8 mouse cellular contexts compared by ENCODE assay signal in the genomic region with DNA sequence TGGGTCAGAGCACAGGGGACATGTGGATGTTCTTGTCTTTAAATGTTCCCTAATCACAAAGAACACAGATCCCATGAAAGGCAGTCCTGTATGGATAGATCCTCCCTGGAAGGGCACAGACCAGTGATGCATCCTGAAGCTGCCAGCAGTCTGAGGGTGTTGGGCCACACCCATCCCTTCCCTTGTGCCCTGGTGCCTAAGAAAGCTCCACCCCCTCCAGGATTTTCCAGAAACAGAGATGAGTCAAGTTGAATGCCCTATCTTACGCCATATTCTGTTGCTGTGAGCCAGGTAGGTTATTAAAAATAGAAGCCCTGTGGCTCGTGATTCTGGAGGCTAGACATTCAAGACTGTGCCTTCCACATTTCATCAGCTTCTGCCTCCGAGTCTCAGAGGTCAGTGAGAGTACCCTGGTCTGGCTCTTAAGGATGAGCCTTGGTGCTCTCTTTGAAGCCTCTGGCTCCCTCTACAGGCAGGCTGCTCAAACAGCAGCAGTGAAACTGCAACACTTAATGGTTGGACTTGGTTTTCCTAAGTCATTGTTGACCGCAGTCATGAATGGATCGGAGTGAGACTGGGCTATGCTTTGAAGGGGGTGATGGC. TPM values are rescaled to one million over a fixed set of nuclear protein-coding genes. Genes with fewer than 3 reads are reported as not detected.
A peak's percentile ranks its signal among the peaks of the same experiment; 100 is the strongest.
DNase-seq lines count a peak whose midpoint lies in the region; ATAC-seq and TF ChIP-seq lines count a peak whose summit lies in the region.

No protein-coding gene starts in this region.

- intact Hi-C loops in gastrocnemius, postnatal 14 days (cut with DNase I; ENCODE audit: low total_unique reads): no loop called here
- intact Hi-C loops in left cerebral cortex, postnatal 36 days (cut with DNase I): loop anchor here (5.0 kb wide), 1 partner anchor 42 kb away; no protein-coding TSS in a partner anchor

- no peak overlapping the region for H3K9ac ChIP-seq in limb, embryonic 11.5 days (ENCODE audit: low read length)

- DNase-seq in limb, embryonic 11.5 days (ENCODE audit: low spot score): peak; percentile 58
- DNase-seq in limb, embryonic 10.5 days (ENCODE audit: low spot score): no peak
- DNase-seq in Muller cell, postnatal 12 days (ENCODE audit: inconsistent ontology term): peak; percentile 68
- DNase-seq in cerebellum, adult 2 months: peak; percentile 68
- peak; percentile 61 for DNase-seq in gastrocnemius, postnatal 14 days
- peak; percentile 35 to 42 for DNase-seq in left cerebral cortex, postnatal 36 days (ENCODE audit: low spot score in 2 of 2)
- DNase-seq in retina, adult 2 months (ENCODE audit: low read depth, low spot score): peak; percentile 48

- H3K9me3 ChIP-seq in limb, embryonic 11.5 days (ENCODE audit: control insufficient read depth, low read length): no peaks in the 10 kb centered on the region
- H3K9me3 ChIP-seq in limb, embryonic 10.5 days (replicated peaks): no peaks in the 10 kb centered on the region

- H3K27ac ChIP-seq in limb, embryonic 11.5 days (replicated peaks; ENCODE audit: low read depth, low read length): no peak overlapping the region
- H3K27ac ChIP-seq in limb, embryonic 10.5 days: no peak overlapping the region
- H3K27ac ChIP-seq in cerebellum, adult 2 months (ENCODE audit: insufficient read depth, low read length): no peak overlapping the region

- ATAC-seq in limb, embryonic 11.5 days (ENCODE audit: insufficient number of reproducible peaks, low FRiP score, low TSS enrichment, low read depth): no peak
- no peak for ATAC-seq in frontal cortex, adult (ENCODE audit: low TSS enrichment)

- no peaks in the 10 kb centered on the region for H3K36me3 ChIP-seq in limb, embryonic 11.5 days (ENCODE audit: control insufficient read depth, insufficient read depth, low read length)
- H3K36me3 ChIP-seq in limb, embryonic 10.5 days: no peaks in the 10 kb centered on the region

- peak; percentile 82 for TF ChIP-seq CTCF in cerebellum, adult 2 months (IDR thresholded peaks at IDR 0.05; ENCODE audit: borderline replicate concordance, insufficient read depth, low read depth, low read length)

- H3K4me1 ChIP-seq in limb, embryonic 11.5 days (ENCODE audit: control insufficient read depth, insufficient read depth, low read length): peaks cover 8% of the 10 kb centered on the region
- H3K4me1 ChIP-seq in limb, embryonic 10.5 days: peaks cover 22% of the 10 kb centered on the region
- H3K4me1 ChIP-seq in cerebellum, adult 2 months (ENCODE audit: control insufficient read depth, insufficient read depth, low read length): peaks cover 4% of the 10 kb centered on the region

- 32% methylated on average over 5 of the region's 5 CpGs for WGBS in limb, embryonic 11.5 days
- 28% methylated on average over 5 of the region's 5 CpGs for WGBS in limb, embryonic 10.5 days
- WGBS in cerebellum, adult 2 months: 22% methylated on average over 5 of the region's 5 CpGs

- peaks cover 31% of the 10 kb centered on the region for H3K27me3 ChIP-seq in limb, embryonic 11.5 days (ENCODE audit: control insufficient read depth, insufficient read depth, low read length)
- H3K27me3 ChIP-seq in limb, embryonic 10.5 days (ENCODE audit: low read depth, poor library complexity, severe bottlenecking): peaks cover 46% of the 10 kb centered on the region
- H3K27me3 ChIP-seq in cerebellum, adult 2 months (ENCODE audit: control insufficient read depth, insufficient read depth, low read length): no peaks in the 10 kb centered on the region

- H3K4me2 ChIP-seq in limb, embryonic 11.5 days (ENCODE audit: low read depth, severe bottlenecking): no peak overlapping the region

- H3K4me3 ChIP-seq in limb, embryonic 11.5 days (ENCODE audit: low read depth, low read length): no peak overlapping the region
- H3K4me3 ChIP-seq in limb, embryonic 10.5 days: no peak overlapping the region
- no peak overlapping the region for H3K4me3 ChIP-seq in cerebellum, adult 2 months (replicated peaks; ENCODE audit: insufficient read depth, low read depth, low read length)

- no peak for TF ChIP-seq POLR2A in cerebellum, adult 2 months (IDR thresholded peaks at IDR 0.05; ENCODE audit: borderline replicate concordance, insufficient read depth, low read length)

RNA-seq across cellular contexts. Expression of gene Ablim2, which starts 2.4 kb away (rescaled TPM):
- 1.1 and 1.3 TPM in 2 replicates for polyA plus RNA-seq in limb, embryonic 11.5 days (2014; fragmentation: Nextera tagmentation; extraction: Ambion mirVana)
- 0.74 and 0.92 TPM in 2 replicates for polyA plus RNA-seq in limb, embryonic 10.5 days (2016; fragmentation: Nextera tagmentation; extraction: Ambion mirVana)
- polyA plus RNA-seq in cerebellum, adult 2 months (2012; rRNA removed): 89.2 and 99.9 TPM in 2 replicates
- total RNA-seq in gastrocnemius, postnatal 14 days (2021): 10 to 100 TPM; 36.0 to 41.7 TPM
- 100 to 1,000 TPM; 150 to 220 TPM for total RNA-seq in left cerebral cortex, postnatal 36 days (2021)

RNA-seq across cellular contexts. Expression of gene Sh3tc1, which starts 15.4 kb away (rescaled TPM):
- 2.3 and 4.1 TPM in 2 replicates for polyA plus RNA-seq in limb, embryonic 11.5 days (2014; fragmentation: Nextera tagmentation; extraction: Ambion mirVana)
- 4.9 and 6.6 TPM in 2 replicates for polyA plus RNA-seq in limb, embryonic 10.5 days (2016; fragmentation: Nextera tagmentation; extraction: Ambion mirVana)
- polyA plus RNA-seq in cerebellum, adult 2 months (2012; rRNA removed): 1.2 and 1.7 TPM in 2 replicates
- total RNA-seq in gastrocnemius, postnatal 14 days (2021): 1 to 10 TPM; 3.9 to 4.4 TPM
- 1 to 10 TPM; 3.0 to 3.3 TPM for total RNA-seq in left cerebral cortex, postnatal 36 days (2021)

Comparison
In these comparisons a context has a peak if more than half of its experiments do, and no peak if none do; other contexts are left out.
1. RNA of gene Ablim2, which starts 2.4 kb away (polyA plus RNA-seq): 89.2 to 99.9 TPM in cerebellum, adult 2 months; 1.1 to 1.3 TPM in limb, embryonic 11.5 days and 0.74 to 0.92 TPM in limb, embryonic 10.5 days; every median in the first group is over 10 times any median in the second.